Mouse (Mus musculus): Measurements from ENCODE around the gene Mogat1. TPM values are rescaled to one million over a fixed set of nuclear protein-coding genes. Genes with fewer than 3 reads are reported as not detected.
"Not testable (repeated sequence)": the region's sequence is repeated elsewhere in the genome, so short reads cannot be mapped to it uniquely, and the experiment has no call there.

Gene Mogat1
- polyA plus RNA-seq, 1 experiment from 2014 or later = not detected

DNA sequence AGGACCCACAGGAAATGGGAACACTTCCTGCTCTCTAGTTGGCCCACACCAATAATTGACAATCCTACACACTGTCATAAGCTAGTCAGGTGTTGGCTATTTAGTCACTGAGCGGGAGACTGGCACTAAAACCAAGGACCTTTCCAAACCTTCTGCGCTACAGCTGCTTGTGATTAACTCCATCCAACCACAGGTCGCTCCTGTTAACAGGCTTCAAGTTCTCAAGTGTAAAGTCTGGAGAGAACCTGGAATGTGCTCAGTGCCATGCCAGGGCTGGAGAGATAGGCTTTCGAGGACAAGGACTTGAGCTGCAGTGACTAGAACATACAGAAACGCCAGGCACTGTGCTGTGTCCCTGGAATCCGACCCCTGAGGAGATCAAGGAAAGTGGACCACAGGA is 28.4 kb downstream of the Mogat1 start:
- no peak for ATAC-seq (ENCODE audit: low FRiP score, low read depth)
- 73% methylated on average over 6 of the region's 6 CpGs for WGBS
- Histone ChIP-seq H3K27ac (replicated peaks) (no peak overlapping the region), H3K9ac (replicated peaks) (no peak overlapping the region), H3K4me2 (replicated peaks) (no peak overlapping the region), H3K4me1 (peaks cover 9% of the 10 kb centered on the region), H3K9me3 (no peaks in the 10 kb centered on the region), H3K36me3 (no peaks in the 10 kb centered on the region), H3K27me3 (0 out of 2 replicates have a peak, but pooled peaks cover 3% of the 10 kb centered on the region), H3K4me3 (no peak overlapping the region)

DNA sequence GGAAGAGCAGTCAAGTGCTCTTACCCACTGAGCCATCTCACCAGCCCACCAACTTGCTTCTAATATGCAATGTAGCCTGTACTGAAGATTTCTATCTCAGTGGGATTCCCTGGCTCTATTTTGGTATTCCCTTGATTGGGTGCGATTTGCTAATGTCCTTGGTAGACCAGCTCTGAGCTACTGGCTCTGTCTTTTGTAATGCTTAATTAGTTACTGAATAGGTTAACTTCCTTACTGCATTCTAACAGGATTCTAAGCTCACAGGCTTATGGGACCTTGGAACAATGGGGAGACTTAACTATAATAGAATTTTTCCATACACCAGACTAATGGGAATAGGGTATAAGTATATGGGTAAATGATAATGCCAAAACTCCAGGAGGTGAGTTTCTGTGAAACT is 32.8 kb downstream of the Mogat1 start:
- H3K4me2 ChIP-seq (replicated peaks); ATAC-seq (ENCODE audit: low FRiP score, low read depth); H3K4me1 ChIP-seq; H3K9ac ChIP-seq (replicated peaks); H3K27me3 ChIP-seq; H3K27ac ChIP-seq (replicated peaks); H3K4me3 ChIP-seq; H3K9me3 ChIP-seq; H3K36me3 ChIP-seq: not testable (repeated sequence)
- 59% methylated on average over 1 of the region's 1 CpGs for WGBS

DNA sequence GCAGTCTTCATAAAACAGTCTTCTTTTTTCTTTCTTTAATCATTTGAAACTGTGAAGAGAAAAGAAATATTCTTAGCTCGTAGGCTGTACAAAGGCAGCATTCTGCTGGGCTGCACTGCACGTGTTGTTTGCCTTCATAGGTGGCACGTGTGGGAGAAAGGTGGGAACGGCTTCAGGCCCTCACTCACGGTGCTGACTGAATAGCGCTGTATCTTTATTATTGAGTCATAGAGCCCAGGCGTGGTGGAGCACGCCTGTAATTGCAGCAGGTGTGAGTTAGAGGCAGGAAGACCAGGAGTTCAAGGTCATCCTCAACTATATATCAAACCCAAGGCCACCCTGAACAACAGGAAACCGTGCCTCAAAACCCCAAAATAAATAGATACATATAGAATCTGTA is 35.5 kb downstream of the Mogat1 start:
- H3K36me3 ChIP-seq = no peaks in the 10 kb centered on the region
- no peaks in the 10 kb centered on the region for H3K4me1 ChIP-seq
- 87% methylated on average over 9 of the region's 9 CpGs for WGBS
- no peak for ATAC-seq (ENCODE audit: low FRiP score, low read depth)
- H3K9me3 ChIP-seq = no peaks in the 10 kb centered on the region
- no peak overlapping the region for H3K27ac ChIP-seq (replicated peaks)
- H3K4me2 ChIP-seq (replicated peaks) = no peak overlapping the region
- H3K9ac ChIP-seq (replicated peaks) = no peak overlapping the region
- no peaks in the 10 kb centered on the region for H3K27me3 ChIP-seq
- H3K4me3 ChIP-seq = no peak overlapping the region

DNA sequence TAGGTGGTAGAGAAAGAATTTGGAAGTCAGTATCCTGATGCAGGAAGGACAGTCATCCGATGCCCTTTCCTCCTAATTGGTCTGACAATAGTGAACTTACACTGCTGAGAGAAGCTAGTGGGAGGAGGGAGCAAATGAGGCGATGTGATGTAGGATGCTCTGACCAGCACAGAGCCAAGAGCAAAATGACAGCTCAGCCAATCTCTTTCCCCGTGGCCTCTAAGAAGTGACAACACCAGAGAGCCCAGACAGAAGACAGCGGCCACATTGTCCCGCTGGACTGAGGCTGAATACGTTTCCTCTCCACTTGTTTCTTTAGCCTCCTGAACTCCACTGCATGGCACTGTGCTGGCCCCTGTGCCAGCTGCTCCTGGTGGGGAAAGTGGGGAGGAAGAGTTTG is 38.2 kb downstream of the Mogat1 start:
- H3K27ac ChIP-seq (replicated peaks) = no peak overlapping the region
- H3K36me3 ChIP-seq = no peaks in the 10 kb centered on the region
- WGBS = 64% methylated on average over 6 of the region's 6 CpGs
- H3K9me3 ChIP-seq = no peaks in the 10 kb centered on the region
- no peak for ATAC-seq (ENCODE audit: low FRiP score, low read depth)
- H3K4me3 ChIP-seq = no peak overlapping the region
- H3K27me3 ChIP-seq = no peaks in the 10 kb centered on the region
- H3K4me2 ChIP-seq (replicated peaks) = no peak overlapping the region
- H3K9ac ChIP-seq (replicated peaks) = no peak overlapping the region
- H3K4me1 ChIP-seq = no peaks in the 10 kb centered on the region

DNA sequence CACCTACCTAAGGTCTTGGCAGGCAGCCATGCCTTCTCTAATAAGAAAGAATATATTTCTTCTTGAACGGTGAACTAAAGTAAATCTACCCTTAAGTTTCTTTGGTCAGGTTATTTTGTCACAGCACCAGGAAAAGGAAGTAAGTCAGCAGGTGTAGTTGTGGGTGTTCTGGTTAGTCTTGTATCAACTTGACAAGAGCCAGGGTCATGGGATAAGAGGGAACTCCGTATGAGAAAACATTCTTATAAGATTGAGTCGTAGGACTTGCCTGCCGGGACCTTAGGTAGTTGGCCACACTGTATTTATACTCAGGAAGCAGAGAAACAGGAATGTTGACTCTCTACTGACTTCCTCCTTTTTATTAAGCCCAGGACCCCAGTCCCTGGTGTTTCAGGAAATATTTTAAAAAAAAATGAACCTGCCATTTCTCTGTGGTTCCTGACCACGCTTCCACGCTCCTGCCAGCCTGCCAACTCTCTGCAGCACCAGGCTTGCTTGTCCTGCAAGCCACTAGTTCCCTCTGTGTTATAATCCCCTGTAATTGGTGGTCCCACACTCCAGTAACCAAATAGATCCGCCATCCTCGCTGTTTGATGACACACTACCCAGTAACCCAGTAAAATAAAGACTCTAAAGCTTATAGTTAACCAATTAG is 43.3 kb downstream of the Mogat1 start:
- Histone ChIP-seq H3K9ac (replicated peaks) (no peak overlapping the region), H3K4me2 (replicated peaks) (no peak overlapping the region), H3K36me3 (no peaks in the 10 kb centered on the region), H3K4me3 (no peak overlapping the region), H3K4me1 (no peaks in the 10 kb centered on the region), H3K27me3 (no peaks in the 10 kb centered on the region), H3K27ac (replicated peaks) (no peak overlapping the region), H3K9me3 (0 out of 2 replicates have a peak, but pooled peaks cover 4% of the 10 kb centered on the region)
- 79% methylated on average over 8 of the region's 8 CpGs for WGBS
- no peak for ATAC-seq (ENCODE audit: low FRiP score, low read depth)

DNA sequence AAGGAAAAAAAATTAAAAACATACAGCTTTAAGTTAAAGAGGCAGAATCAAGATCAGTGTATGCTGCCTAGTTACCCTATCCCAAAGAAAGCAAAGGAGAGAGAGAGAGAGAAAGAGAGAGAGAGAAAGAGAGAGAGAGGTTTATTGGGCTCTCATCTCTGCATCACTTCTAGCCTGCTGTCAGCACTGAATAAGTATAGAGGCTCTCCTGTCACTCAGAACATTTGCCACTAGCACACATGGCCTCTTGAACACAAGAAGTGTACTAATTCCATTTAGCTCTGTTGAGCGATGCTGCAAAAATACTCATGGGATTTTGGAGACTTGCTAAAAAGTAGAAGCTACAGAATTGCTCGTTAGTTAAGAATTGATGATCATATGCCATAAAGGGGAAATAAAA is 56.2 kb downstream of the Mogat1 start:
- Histone ChIP-seq H3K27ac (replicated peaks) (no peak overlapping the region), H3K9ac (replicated peaks) (no peak overlapping the region), H3K36me3 (no peaks in the 10 kb centered on the region), H3K9me3 (peaks cover 9% of the 10 kb centered on the region; the same call in 1 of the 2 replicates), H3K4me2 (replicated peaks) (no peak overlapping the region), H3K4me3 (no peak overlapping the region), H3K27me3 (0 out of 2 replicates have a peak, but pooled peaks cover 4% of the 10 kb centered on the region), H3K4me1 (no peaks in the 10 kb centered on the region; the same call in 1 of the 2 replicates)
- ATAC-seq (ENCODE audit: low FRiP score, low read depth) = no peak
- WGBS = 61% methylated on average over 2 of the region's 2 CpGs

DNA sequence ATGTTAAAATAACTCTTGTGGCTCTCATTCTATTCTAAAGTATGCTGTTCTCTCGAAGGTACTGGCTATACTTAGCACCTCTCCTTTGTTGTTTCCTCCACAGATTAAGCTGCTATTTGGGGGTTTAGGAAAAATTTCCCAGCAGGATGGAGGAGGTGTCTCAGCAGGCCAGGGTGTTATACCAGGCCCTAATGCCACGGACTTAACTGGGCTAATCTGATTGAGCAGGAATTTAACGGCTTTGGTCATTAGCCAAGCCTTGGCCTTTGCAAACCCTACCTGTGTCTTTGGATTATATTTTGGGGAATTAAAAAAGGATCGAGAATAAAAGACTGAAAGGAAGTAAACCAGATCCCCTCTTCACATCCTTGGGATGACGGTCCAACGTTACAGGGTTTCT is 56.6 kb downstream of the Mogat1 start:
- Histone ChIP-seq H3K36me3 (no peaks in the 10 kb centered on the region), H3K4me3 (no peak overlapping the region), H3K9ac (replicated peaks) (no peak overlapping the region), H3K27ac (replicated peaks) (no peak overlapping the region), H3K27me3 (0 out of 2 replicates have a peak, but pooled peaks cover 4% of the 10 kb centered on the region), H3K9me3 (peaks cover 9% of the 10 kb centered on the region; the same call in 1 of the 2 replicates), H3K4me1 (no peaks in the 10 kb centered on the region; the same call in 1 of the 2 replicates), H3K4me2 (replicated peaks) (no peak overlapping the region)
- no peak for ATAC-seq (ENCODE audit: low FRiP score, low read depth)
- WGBS = 10% methylated on average over 6 of the region's 6 CpGs

DNA sequence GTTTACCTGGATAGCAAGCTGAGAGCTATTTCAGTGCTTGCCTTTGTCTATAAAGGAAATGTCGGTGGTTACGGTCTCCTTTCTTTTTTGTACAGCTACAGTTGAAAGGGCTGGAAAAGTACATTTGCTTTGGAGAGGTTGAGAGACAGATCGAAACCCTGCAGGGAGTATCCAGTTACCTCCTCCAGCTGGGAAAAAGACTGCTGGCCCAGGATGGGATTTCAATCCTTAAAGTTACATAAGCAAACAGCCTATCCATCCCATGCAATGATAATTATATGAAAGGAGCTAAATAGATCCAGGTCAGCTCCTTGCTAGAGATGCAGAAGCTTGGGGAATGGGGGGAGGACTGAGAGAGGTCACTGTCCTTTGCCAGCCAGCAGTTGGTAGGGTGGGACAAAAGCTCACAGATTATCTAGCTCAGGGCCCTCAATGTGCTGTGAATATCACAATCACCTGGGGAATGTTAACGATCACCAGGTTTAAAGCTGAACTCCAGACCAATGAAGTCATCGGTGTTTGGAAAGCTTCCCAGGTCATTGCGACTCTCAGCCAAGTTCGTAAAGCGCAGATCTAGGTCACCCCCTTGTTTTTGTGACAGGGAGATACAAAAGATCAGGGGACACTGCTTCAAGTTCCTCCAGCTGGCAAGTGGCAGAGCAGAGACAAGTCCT is 57.2 kb downstream of the Mogat1 start:
- Histone ChIP-seq H3K4me1 (no peaks in the 10 kb centered on the region; the same call in 1 of the 2 replicates), H3K27me3 (0 out of 2 replicates have a peak, but pooled peaks cover 4% of the 10 kb centered on the region), H3K27ac (replicated peaks) (no peak overlapping the region), H3K9me3 (peaks cover 9% of the 10 kb centered on the region; the same call in 1 of the 2 replicates), H3K36me3 (no peaks in the 10 kb centered on the region), H3K4me2 (replicated peaks) (no peak overlapping the region), H3K9ac (replicated peaks) (no peak overlapping the region), H3K4me3 (no peak overlapping the region)
- no peak for ATAC-seq (ENCODE audit: low FRiP score, low read depth)
- WGBS = 37% methylated on average over 8 of the region's 8 CpGs

DNA sequence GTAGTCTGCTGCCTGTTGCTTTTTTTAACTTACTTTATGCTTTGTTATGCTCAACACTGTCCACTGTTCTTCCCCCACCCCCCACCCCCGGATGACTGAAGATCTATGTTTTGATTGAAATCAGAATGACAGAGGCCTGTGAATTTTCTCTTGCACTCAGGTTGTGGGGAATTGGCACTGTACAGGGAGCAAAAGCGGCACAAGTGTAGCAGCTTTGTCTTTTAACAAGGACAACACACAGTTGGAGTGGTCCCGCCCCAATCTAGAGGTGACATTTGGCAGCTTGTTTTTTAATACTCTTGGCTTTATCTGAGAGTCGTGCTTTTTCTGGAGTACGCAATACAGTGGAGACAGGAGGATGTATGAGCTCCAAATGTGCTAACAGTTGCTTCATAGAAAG is 58.8 kb downstream of the Mogat1 start:
- H3K27me3 ChIP-seq = 0 out of 2 replicates have a peak, but pooled peaks cover 4% of the 10 kb centered on the region
- ATAC-seq (ENCODE audit: low FRiP score, low read depth) = no peak
- H3K4me3 ChIP-seq = no peak overlapping the region
- 77% methylated on average over 5 of the region's 5 CpGs for WGBS
- H3K9ac ChIP-seq (replicated peaks) = no peak overlapping the region
- peaks cover 9% of the 10 kb centered on the region; the same call in 1 of the 2 replicates for H3K9me3 ChIP-seq
- no peaks in the 10 kb centered on the region for H3K36me3 ChIP-seq
- H3K4me2 ChIP-seq (replicated peaks) = no peak overlapping the region
- H3K27ac ChIP-seq (replicated peaks) = no peak overlapping the region
- no peaks in the 10 kb centered on the region; the same call in 1 of the 2 replicates for H3K4me1 ChIP-seq

DNA sequence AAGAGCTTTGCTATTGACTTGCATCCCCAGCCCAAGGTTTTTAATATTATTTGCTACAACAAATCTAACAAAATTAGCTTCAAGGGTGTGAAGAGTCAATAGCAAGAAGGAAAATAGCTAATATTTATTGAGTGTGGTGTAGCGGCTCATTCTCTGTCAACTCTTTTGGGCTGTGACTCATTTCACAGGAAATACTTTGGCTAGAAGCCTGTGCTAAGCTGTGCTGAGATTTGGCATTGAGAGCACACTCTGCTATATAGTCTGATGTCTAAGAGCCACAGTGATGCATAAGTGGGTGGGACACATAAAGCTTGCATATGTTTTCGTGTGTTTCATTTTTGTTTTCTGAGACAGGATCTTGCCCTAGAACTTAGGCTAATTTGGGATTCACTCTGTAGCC is 74.3 kb downstream of the Mogat1 start:
- no peak for ATAC-seq (ENCODE audit: low FRiP score, low read depth)
- H3K27ac ChIP-seq (replicated peaks) = no peak overlapping the region
- H3K9ac ChIP-seq (replicated peaks) = no peak overlapping the region
- WGBS = 91% methylated on average over 2 of the region's 2 CpGs
- no peaks in the 10 kb centered on the region for H3K4me1 ChIP-seq
- H3K27me3 ChIP-seq = no peaks in the 10 kb centered on the region
- H3K9me3 ChIP-seq = no peaks in the 10 kb centered on the region
- H3K36me3 ChIP-seq = no peaks in the 10 kb centered on the region
- H3K4me2 ChIP-seq (replicated peaks) = no peak overlapping the region
- H3K4me3 ChIP-seq = no peak overlapping the region

DNA sequence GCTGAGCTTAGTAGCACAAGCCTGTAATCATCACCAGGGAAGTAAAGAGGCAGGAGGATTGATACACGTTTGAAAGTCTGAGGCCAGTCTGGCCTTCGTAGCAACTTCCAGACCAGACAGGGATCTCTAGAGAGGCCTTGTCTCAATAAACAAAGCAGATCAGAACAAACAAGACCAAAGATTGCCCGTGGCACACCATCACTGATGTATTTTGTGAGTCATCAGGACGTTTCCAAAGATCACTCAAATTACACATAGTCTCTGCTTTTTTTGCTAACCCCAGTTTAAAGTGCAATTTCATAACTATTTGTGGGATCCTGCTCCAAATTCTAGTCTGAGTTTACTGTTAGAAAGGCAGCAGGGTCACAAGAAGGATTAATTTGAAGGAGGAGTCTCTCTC is 76.2 kb downstream of the Mogat1 start:
- no peak for ATAC-seq (ENCODE audit: low FRiP score, low read depth)
- Histone ChIP-seq H3K9ac (replicated peaks) (no peak overlapping the region), H3K4me2 (replicated peaks) (no peak overlapping the region), H3K27me3 (no peaks in the 10 kb centered on the region), H3K4me3 (no peak overlapping the region), H3K36me3 (no peaks in the 10 kb centered on the region), H3K4me1 (no peaks in the 10 kb centered on the region), H3K27ac (replicated peaks) (no peak overlapping the region), H3K9me3 (no peaks in the 10 kb centered on the region)
- WGBS = 55% methylated on average over 4 of the region's 4 CpGs
